Mouse (Mus musculus) myocyte (in vitro differentiated cells): Measurements from ENCODE around the gene Igf2. TPM values are rescaled to one million over a fixed set of nuclear protein-coding genes. Genes with fewer than 3 reads are reported as not detected.

Experiments
- H3K27me3 ChIP-seq: one replicate; pipeline ENCODE4 v1.6.1; 2011; ENCODE audit not compliant: control insufficient read depth, insufficient read depth, insufficient read length
- H3K36me3 ChIP-seq: one replicate; pipeline ENCODE4 v1.6.1; 2011; ENCODE audit not compliant: control insufficient read depth, insufficient read depth
- H3K4me2 ChIP-seq: one replicate; pipeline ENCODE4 v1.6.1; 2011; ENCODE audit warnings: low read depth, control low read depth
- H3K4me3 ChIP-seq: one replicate; pipeline ENCODE4 v1.5.1; 2011; ENCODE audit warnings: mild to moderate bottlenecking, control low read depth, moderate library complexity
- H3K79me2 ChIP-seq: one replicate; pipeline ENCODE4 v1.6.1; 2011; ENCODE audit not compliant: control insufficient read depth, insufficient read depth
- H3ac ChIP-seq: one replicate; pipeline ENCODE4 v1.6.1; 2011; ENCODE audit not compliant: control insufficient read depth, insufficient read length
- CEBPB ChIP-seq: IDR thresholded peaks from 2 replicates; pipeline ENCODE4 v1.6.1; 2011; ENCODE audit warnings: mild to moderate bottlenecking, moderate library complexity; ENCODE audit not compliant: poor library complexity, insufficient read depth, severe bottlenecking
- E2F4 ChIP-seq: IDR thresholded peaks from one replicate; pipeline ENCODE4 v1.6.1; 2011; ENCODE audit warnings: mild to moderate bottlenecking, control low read depth, moderate library complexity; ENCODE audit not compliant: insufficient read depth
- MAX ChIP-seq: IDR thresholded peaks from one replicate; pipeline ENCODE4 v1.6.1; 2011; ENCODE audit warnings: low read depth, mild to moderate bottlenecking, control low read depth
- MYOD1 ChIP-seq, 3 experiments: IDR thresholded peaks; one replicate each; pipeline ENCODE4 v1.6.1; 2011; ENCODE audit warnings: control low read depth in 2 of 3, low read depth in 2 of 3, mild to moderate bottlenecking in 2 of 3, moderate library complexity in 1 of 3; ENCODE audit not compliant: insufficient read length in 2 of 3, control insufficient read depth in 1 of 3
- MYOG ChIP-seq, 3 experiments: IDR thresholded peaks; one replicate each; pipeline ENCODE4 v1.6.1; 2011; ENCODE audit warnings: control low read depth in 2 of 3, low read depth in 2 of 3, mild to moderate bottlenecking in 2 of 3; ENCODE audit not compliant: insufficient read length in 2 of 3, control insufficient read depth in 1 of 3, insufficient read depth in 1 of 3
- POLR2A ChIP-seq: IDR thresholded peaks from one replicate; pipeline ENCODE4 v1.6.1; 2011; ENCODE audit warnings: low read depth, mild to moderate bottlenecking, control low read depth, moderate library complexity; ENCODE audit not compliant: insufficient read length
- POLR2AphosphoS2 ChIP-seq: IDR thresholded peaks from one replicate; pipeline ENCODE4 v1.6.1; 2011; ENCODE audit warnings: low read depth, control low read depth; ENCODE audit not compliant: insufficient read length
- REST ChIP-seq: IDR thresholded peaks from one replicate; pipeline ENCODE4 v1.6.1; 2011; ENCODE audit warnings: mild to moderate bottlenecking, control low read depth, moderate library complexity; ENCODE audit not compliant: insufficient read depth, insufficient read length
- SRF ChIP-seq: IDR thresholded peaks from one replicate; pipeline ENCODE4 v1.6.1; 2011; ENCODE audit warnings: low read depth; ENCODE audit not compliant: control insufficient read depth, insufficient read length
- TCF12 ChIP-seq: IDR thresholded peaks from one replicate; pipeline ENCODE4 v1.6.1; 2011; ENCODE audit warnings: mild to moderate bottlenecking, control low read depth; ENCODE audit not compliant: poor library complexity, insufficient read depth, severe bottlenecking
- TCF3 ChIP-seq: IDR thresholded peaks from one replicate; pipeline ENCODE4 v1.6.1; 2011; ENCODE audit warnings: low read depth, control low read depth; ENCODE audit not compliant: insufficient read length
- USF1 ChIP-seq: IDR thresholded peaks from one replicate; pipeline ENCODE4 v1.6.1; 2011; ENCODE audit warnings: low read depth, mild to moderate bottlenecking, control low read depth, moderate library complexity
- polyA plus RNA-seq: library from polyadenylated mRNA; unstranded; fragments of >200 nt; fragmentation: generic; extraction: Trizol; gene quantifications from one replicate; pipeline ENCODE4 v1.2.1, GENCODE M21; 2012; ENCODE audit warnings: missing spikeins

Gene Igf2
- polyA plus RNA-seq, 1 experiment: 331 TPM

DNA sequence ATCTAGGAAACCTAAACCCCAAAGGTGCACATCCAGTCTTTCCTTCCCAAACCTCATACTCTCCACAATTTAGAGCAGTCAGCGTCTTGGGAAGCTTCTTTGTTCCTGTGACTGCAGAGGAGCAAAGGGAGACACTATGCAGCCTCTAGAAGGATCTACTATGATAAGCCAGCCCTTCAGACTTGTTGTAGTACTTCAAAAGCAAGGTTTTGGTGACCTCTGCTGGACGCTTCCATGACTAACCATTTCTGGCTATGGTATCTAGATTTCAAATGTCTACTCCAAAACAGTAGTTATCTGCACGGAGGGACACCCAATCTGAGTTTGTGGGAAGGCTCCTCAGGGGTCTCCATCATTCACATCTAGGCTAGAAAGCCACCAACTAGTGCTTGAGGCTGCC lies 9.0 kb upstream of the Igf2 start:
- no peaks in the 10 kb centered on the region for H3K27me3 ChIP-seq
- H3ac ChIP-seq: no peak overlapping the region
- no peak overlapping the region for H3K4me2 ChIP-seq
- no peaks in the 10 kb centered on the region for H3K36me3 ChIP-seq
- no peak overlapping the region for H3K4me3 ChIP-seq
- no peaks in the 10 kb centered on the region for H3K79me2 ChIP-seq
- TF ChIP-seq MYOD1 (IDR thresholded peaks at IDR 0.05; ENCODE audit: control insufficient read depth in 1 of 3, insufficient read length in 2 of 3, low read depth in 2 of 3): no peak

DNA sequence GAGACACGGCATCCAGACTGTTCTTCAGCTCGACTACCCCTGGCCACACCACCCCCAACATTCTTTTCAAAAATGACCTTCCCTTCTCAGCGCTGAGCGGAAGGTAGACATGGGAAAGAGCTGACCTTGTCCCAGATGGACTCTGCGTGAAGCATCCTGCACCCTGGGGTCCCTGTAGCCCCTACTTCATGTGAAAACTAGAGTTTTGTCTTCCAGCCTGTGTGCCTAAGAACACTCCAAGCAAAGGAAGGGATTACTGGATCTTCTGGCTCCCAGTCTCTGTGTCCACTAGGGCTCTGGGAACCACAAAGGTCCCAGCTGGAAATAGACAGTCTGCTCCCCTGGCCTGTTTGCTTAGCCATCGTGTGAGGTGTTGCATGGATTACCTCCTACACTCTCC lies 8.5 kb upstream of the Igf2 start:
- H3K4me2 ChIP-seq: no peak overlapping the region
- H3K4me3 ChIP-seq: no peak overlapping the region
- no peak overlapping the region for H3ac ChIP-seq
- TF ChIP-seq USF1 (no peak), CEBPB (no peak), TCF12 (no peak), MAX (no peak), MYOG (IDR thresholded peaks at IDR 0.05; ENCODE audit: control insufficient read depth in 1 of 3, insufficient read depth in 1 of 3, insufficient read length in 2 of 3, low read depth in 2 of 3) (no peak), SRF (no peak), REST (no peak), POLR2A (no peak), TCF3 (no peak), MYOD1 (IDR thresholded peaks at IDR 0.05; ENCODE audit: control insufficient read depth in 1 of 3, insufficient read length in 2 of 3, low read depth in 2 of 3) (no peak), POLR2AphosphoS2 (no peak), E2F4 (no peak)
- no peaks in the 10 kb centered on the region for H3K27me3 ChIP-seq
- no peaks in the 10 kb centered on the region for H3K79me2 ChIP-seq
- no peaks in the 10 kb centered on the region for H3K36me3 ChIP-seq

GRCm38 (mm10) chr7:142672120-142672519 lies 5.5 kb upstream of the Igf2 start:
- H3K4me2 ChIP-seq: no peak overlapping the region
- no peak for TF ChIP-seq POLR2AphosphoS2
- no peak for TF ChIP-seq MYOG (IDR thresholded peaks at IDR 0.05; ENCODE audit: control insufficient read depth in 1 of 3, insufficient read depth in 1 of 3, insufficient read length in 2 of 3, low read depth in 2 of 3)
- no peak for TF ChIP-seq MYOD1 (IDR thresholded peaks at IDR 0.05; ENCODE audit: control insufficient read depth in 1 of 3, insufficient read length in 2 of 3, low read depth in 2 of 3)
- no peak for TF ChIP-seq POLR2A
- no peak for TF ChIP-seq REST
- no peak for TF ChIP-seq CEBPB
- TF ChIP-seq E2F4: no peak
- TF ChIP-seq TCF3: no peak
- TF ChIP-seq USF1: no peak
- no peak for TF ChIP-seq SRF
- TF ChIP-seq MAX: no peak
- no peak for TF ChIP-seq TCF12
- H3K79me2 ChIP-seq: no peaks in the 10 kb centered on the region
- H3K4me3 ChIP-seq: no peak overlapping the region
- H3K36me3 ChIP-seq: no peaks in the 10 kb centered on the region
- H3ac ChIP-seq: no peak overlapping the region
- no peaks in the 10 kb centered on the region for H3K27me3 ChIP-seq

- no peaks in the 10 kb centered on the region for H3K36me3 ChIP-seq
- no peaks in the 10 kb centered on the region for H3K27me3 ChIP-seq
- no peak for TF ChIP-seq POLR2AphosphoS2
- no peak for TF ChIP-seq E2F4
- TF ChIP-seq REST: no peak
- TF ChIP-seq POLR2A: no peak
- no peak for TF ChIP-seq MAX
- no peak for TF ChIP-seq TCF12
- TF ChIP-seq CEBPB: no peak
- TF ChIP-seq TCF3: no peak
- no peak for TF ChIP-seq MYOD1 (IDR thresholded peaks at IDR 0.05; ENCODE audit: control insufficient read depth in 1 of 3, insufficient read length in 2 of 3, low read depth in 2 of 3)
- no peak for TF ChIP-seq USF1
- no peak for TF ChIP-seq MYOG (IDR thresholded peaks at IDR 0.05; ENCODE audit: control insufficient read depth in 1 of 3, insufficient read depth in 1 of 3, insufficient read length in 2 of 3, low read depth in 2 of 3)
- TF ChIP-seq SRF: no peak
- H3K4me2 ChIP-seq: no peak overlapping the region
- no peak overlapping the region for H3ac ChIP-seq
- H3K79me2 ChIP-seq: no peaks in the 10 kb centered on the region
- no peak overlapping the region for H3K4me3 ChIP-seq
These were observed 4.5 kb upstream of the Igf2 start for GRCm38 (mm10) chr7:142671067-142671466.

- Histone ChIP-seq H3K36me3 (no peaks in the 10 kb centered on the region), H3K79me2 (no peaks in the 10 kb centered on the region), H3ac (no peak within 1 kb of the TSS), H3K4me2 (no peak within 1 kb of the TSS), H3K4me3 (no peak within 1 kb of the TSS), H3K27me3 (no peaks in the 10 kb centered on the region)
- TF ChIP-seq POLR2A: no peak
- TF ChIP-seq E2F4: no peak
- TF ChIP-seq MYOG (IDR thresholded peaks at IDR 0.05; ENCODE audit: control insufficient read depth in 1 of 3, insufficient read depth in 1 of 3, insufficient read length in 2 of 3, low read depth in 2 of 3): no peak
- TF ChIP-seq SRF: no peak
These were observed 3.4 kb upstream of the Igf2 start, which contains the start of gene Gm49394 for GRCm38 (mm10) chr7:142669751-142670625. Gene Gm49394, minus strand, starts transcription at chr7:142669942.
